Mouse (Mus musculus) c-Kit-positive CD71-negative TER-119-negative erythroid progenitor cells, embryonic 14.5 days (primary cell): ENCODE data around the gene Smc6.

ENCODE experiments used
- DNase-seq: peaks from one replicate; pipeline ENCODE4 v3.0.0-alpha.2; 2013; ENCODE audit warnings: low read depth

The Smc6 gene

DNA sequence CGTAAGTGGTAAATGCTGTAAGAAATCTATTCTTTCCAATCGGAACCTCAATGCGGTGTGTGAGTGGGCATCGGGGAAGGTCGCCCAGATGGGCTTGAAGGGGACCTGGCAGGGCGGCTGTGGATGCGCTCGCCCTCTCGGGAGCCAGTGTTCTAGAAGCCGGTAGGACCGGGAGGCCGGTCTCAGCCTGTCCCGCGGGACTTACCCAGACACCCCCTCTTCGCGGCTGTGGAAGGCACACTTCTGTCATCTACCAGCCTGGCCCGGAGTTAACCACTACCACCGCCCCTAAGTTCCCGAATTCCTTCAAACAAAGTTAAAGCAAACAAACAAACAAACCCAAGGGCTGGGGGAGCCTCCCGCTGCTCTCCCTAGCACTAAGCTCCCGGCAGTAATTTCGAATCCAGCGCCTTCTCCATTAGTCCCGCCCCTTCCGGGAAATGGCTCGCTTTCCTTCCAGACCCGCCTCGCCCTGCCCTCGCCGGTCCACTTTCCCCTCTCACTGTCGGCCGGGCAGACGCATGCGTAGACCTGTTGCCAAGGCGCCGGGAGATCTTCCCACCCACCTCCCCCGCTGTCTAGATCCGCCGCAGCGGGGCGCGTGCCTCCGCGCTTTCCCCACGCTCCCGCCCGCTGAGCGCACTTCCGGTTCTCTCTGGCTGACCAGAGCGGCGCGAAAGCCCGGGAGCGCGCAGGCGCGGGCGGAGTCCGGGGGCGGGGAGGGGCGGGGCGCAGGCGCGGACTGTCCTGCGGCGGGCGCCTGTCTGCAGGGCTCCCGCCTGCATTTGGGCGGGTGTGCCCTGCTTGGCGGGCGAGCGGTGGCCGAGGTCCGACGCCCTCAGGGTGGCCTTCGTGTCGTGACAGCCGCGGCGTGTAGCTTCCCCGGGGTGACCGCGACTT is at the start of gene Smc6, which contains the start of gene Gen1:
TSS of gene Smc6 (plus strand) at position 505 of the 900 bp plus-strand sequence.
TSS of gene Gen1 (minus strand) at position 420 of the 900 bp plus-strand sequence.
- peak; percentile 92 for DNase-seq

DNA sequence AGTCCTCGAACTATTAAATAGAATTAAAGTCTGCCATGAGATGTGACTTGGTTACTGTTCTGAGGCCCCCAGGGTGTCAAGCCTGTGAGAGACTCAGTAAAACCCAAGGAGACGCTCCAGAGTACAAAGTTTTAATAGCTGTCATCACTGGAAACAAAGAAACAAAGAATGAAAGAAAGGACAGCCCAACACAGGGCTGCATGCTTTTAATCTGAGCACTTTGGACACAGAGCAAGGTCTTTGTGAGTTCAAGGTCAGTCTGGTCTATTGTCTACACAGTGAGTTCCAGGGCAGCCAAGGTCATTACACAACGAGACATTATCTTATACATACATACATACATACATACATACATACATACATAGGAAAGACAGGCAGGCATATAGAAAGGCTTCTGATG is 49.2 kb upstream of the Smc6 start:
- DNase-seq, result no peak

DNA sequence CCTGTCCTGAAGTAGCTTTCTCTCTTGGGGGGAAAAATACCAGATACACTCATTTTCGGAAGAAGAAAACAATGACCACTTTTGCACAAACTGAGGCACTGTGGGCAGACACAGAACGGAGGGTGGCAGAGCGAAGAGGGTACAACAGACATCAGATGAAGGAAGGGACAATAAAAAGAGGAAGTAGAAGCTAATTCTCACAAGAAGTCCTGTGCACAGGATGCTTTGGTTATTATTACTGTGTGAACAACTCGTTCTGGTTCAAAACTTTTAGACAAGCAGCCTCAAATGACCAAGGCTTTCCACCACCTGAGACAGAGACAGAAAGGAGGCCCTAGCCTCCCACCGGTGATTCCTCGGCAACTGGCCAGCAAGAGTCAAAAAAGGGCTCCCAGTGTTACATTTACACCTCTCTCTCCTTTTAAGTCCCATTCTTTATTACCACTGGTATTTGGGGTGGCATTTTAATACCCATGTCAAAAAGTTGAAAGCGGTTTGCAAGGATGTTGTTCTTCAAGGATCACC is 47.9 kb upstream of the Smc6 start:
- DNase-seq, result no peak

DNA sequence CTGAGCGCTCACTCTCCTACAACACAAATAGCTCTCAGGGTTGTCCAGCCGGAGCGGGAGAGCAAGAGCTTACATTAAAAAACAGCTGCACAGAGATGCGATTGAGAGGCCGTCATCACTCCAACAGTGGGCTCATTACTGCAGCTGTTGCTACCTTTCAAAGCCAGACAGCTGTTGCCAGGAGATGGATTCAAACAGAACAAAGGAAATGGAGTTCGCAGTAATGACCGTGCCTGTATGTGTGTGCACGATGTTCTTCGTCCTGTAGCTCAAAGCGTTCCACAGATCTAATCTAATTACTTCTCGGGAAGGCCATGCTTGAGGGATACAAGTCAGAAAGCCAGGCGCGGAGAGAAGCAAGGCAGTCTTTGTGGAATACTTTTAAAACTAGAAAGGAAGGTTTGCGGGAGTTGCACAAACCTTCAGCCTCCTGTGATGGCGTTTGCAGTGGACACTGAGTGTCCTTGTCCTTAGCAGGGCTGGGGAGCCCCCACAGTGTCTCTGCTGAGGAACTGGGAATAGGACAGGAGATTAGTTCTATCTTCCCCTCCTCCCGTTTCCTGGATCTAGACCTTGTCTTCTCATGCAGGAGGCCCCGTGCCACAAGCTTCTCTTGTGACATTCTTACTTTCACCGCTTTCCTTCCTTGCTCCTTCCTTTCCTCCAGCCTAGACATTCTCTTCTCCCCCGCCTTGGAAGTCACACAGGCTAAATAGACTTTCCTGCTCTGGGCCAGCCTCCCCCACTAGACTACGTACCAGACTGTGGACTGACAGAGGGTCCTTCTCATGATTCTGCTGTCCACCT is 44.0 kb upstream of the Smc6 start:
- no peak for DNase-seq

DNA sequence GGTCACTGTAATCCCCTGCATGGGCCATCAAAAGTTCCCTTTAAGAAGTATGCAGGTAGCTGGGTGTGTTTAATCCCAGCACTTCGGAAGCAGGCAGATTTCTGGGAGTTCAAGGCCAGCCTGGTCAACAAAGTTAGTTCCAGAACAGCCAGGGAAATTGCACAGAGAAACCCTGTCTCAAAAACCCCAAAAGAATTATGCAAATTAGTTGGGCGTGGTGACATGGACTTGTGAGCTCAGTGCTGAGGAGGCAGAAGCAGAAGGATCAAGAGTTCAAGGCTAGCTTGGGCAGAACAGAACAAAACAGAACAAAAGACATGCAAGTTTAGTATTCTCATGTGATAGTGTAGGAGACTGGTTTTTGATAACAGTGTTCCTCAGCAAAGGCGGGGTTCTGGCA is 43.1 kb upstream of the Smc6 start:
- no peak for DNase-seq

DNA sequence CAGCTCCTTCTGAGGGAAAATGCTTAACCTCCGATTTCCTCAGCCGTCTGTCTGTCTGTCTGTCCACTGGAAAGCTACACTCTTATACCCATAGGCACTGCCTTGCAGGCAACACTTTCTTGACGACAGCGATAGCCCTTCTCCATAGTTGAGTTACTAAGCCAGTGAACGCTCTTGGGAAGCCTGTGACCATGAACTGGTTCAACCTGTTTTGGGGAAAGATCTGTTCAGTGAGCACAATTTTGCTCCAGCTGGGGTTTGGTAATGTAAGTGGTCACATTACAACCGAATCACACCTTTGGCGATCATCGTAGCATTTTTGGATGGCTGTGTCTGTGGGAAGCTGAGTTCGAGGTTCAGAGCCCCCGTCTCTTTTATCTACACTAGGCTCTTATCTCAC is 42.6 kb upstream of the Smc6 start:
- DNase-seq, result no peak

DNA sequence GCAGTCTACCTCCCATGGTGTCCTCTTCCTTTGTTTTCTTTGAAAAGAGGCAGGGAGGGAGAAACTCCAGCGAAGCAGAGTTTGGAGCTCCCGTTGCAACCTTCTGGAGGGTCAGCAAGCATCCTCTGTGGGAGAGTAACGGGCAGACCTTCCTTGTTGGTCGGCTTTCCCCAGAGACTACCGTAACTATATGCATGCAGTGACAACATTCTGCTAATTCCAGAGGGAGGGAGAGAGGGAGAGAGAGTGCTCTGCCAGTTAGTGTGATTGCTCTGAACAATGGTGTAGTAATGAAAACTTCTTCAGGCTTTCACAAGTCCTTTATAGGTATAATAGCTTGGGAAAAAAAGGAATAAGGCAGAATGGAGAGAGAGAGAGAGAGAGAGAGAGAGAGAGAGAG is 41.0 kb upstream of the Smc6 start:
- no peak for DNase-seq

DNA sequence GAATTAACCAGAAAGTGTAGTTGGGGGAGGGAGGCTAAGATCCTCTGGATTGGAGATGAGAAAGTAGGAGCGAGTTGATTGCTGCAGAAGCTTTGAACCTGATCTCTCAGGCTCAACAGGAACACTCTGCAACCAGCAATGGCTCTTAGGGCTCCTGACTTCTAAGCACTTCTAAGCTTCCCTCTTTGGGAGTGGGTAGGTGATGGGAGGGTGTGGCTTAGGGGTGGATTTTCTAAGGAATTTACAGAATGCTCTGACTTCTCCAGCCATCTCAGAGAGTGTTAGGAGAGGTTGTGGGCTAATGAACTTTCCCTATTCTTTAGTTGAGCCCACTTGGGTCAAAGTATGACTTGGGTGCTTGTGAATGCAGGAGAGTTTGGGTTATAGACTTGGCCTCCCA is 39.6 kb upstream of the Smc6 start:
- no peak for DNase-seq

DNA sequence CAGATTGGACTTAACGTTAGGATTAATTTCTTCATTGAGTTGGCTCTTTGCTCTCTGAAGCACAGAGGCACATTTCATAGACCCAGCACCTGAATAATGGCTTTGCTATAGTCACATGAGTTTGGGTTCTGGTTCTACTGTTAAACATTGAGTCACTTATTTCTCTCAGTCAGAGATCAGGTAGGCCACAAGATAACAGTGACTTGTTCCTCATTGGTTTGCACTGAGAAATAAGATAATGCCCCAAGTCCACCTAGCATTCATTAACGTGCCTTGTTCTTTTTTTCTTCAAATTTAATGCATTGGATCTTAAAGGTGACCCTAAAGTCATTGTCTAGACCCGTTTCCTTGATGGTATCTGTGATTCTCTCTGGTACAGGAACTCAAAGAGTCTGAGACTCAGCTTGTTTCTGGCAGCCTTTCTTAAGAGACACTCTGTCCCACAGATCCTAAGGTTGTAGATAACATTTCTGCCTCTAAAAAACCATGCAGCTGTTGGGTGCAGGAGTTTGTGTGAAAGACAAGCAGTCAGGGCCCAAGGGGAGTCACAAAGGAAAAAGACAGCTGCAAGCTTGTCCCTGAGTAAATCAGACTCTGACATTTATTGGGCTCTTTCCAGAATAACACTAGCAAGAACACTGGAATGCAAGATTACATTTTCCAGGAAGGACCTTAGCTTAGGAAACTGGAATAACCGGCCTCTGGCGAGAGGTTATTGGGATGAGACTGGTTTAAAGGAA is 39.0 kb upstream of the Smc6 start:
- no peak for DNase-seq

DNA sequence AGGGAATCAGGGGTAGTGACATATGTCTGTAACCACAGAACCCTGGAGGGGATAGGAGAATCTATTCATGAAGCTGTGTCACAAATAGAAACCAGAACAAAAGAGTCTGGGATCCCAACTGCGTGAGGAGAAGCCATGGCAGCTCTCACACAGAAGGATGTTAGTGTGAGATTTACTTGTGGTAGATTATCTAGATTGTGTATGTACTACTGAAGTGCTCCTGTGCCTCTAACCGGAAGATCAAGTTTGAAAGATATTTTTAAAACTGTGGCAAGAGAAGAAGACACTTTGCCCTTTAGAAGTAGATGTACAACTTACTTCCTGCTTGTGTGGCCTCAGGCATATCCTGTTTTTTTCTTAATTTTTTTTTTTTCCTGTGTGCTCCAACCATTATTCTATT is 35.4 kb upstream of the Smc6 start:
- no peak for DNase-seq

DNA sequence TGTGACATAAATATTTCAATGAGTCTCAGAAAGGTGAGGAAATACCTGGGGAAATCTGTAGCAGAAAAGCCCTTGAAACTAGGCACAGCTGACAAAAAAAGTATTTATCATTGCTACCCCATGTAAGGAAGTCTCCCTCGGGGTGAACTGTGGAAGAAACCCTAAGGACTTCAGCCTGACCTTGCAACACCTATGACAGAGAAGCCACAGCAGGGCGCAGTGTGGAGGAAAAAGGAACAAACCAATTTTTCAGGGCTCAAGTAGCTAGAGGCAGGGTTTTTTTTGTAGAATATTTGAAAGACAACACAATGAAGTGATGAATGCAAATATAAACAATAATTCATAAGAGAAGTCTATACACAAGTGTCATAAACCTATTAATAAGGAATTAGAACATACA is 29.7 kb upstream of the Smc6 start:
- no peak for DNase-seq

DNA sequence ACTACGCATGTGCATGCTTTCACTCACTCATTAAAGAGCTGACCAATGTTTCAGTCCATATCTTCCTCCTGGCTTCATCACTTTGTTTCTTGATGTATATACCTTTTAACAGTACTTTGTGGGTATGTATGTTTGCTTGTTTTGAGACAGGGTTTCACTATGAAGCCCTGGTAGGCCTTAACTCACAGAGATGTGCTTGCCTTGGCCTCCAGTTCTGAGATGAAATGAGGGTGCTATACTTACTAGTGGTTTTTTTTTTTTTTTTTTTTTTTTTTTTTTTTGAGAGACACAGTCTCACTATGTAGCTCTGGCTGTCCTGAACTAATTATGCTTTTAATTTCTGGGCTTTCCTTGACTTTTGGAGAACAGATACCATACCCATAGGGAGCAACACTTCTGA is 18.2 kb upstream of the Smc6 start:
- no peak for DNase-seq

DNA sequence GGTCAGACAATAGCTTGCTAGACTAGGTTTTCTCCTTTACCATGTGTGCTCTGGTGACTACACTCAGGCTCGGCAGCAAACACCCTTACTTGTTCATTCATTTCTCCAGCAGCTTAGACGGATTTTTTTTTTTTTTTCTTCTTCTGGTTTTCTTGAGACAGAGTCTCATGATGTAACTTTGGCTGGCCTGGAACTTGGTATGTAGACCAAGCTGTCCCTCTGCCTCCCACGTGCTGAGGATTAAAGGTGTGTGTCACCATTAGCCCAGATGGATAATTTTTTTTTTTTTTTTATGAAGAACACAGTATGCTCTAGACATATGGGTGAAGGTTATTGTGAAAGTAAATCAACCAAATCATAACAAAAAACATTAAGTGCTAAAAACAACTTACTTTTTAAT is 15.4 kb upstream of the Smc6 start:
- no peak for DNase-seq

DNA sequence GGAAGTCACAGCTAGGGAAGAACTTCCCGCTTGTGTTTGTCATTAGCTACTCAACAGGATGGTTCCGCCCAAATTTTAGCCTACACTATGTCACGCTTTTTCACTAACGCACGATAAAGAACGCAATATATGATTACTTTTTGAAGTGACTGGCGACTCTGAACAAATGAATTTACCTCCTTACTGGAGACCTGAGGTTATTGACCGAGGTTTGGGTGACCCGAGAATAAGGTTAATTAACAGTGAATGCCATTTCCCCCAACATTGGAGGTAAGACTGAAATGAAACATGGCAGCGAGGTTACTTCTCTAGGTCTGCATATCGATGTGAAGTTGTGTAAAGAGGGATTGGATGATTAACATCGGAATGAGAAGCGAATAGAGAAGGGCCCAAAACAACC is 791 bp upstream of the Smc6 start:
- DNase-seq, result no peak

DNA sequence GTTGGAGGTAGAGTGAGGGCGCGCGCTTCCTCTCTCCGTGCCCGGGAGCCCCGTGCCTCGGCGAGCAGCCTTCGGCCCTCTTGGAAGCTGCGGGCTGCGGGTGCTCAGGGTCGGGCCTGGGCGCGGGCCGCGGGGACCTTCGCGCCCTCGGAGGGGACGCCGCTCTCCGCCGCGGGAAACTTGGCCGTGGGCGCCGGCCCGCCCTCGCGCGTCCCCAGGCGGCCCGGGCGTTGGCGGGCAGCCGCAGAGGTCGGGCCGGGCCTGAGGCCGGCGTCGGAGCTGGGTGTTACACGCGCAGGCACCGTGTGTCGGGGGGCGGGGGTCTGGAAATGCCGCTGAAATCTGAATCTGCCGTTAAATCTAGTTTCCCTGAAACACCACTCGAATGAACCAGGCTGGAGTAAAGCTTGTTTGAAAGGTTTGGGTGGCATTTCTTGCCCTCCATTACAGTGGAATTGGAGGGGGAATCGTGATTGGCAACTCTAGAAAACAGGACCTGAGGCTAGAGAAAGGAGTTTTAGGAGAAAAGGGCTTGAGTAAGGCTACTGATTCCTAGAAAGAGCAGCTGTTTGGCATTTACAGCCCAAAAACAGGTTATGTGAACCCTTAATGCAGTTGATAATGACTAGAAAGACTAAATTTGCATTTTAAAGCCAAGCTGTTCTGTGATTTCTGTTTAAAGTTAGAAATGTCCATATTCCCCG is 748 bp downstream of the Smc6 start:
- DNase-seq, result no peak

DNA sequence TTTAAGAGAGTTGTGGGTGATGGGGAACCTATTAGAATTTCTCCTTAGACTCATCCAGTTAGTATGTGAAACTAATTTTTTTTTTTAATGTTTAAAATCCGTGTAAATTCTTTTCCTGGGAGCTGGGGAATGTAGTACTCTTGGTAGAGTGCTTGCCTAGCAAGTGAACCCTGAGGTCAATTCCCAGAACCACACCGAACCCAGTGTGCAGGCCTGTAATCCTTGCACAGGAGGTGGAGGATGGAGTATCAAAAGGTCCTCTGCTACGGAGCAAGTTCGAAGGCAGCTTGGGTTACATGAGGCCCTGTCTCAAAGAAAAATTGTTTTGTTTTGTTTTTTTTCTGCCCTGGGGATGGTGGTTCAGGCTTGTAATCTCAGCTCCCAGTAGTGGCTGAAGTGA is 1.3 kb downstream of the Smc6 start:
- no peak for DNase-seq

DNA sequence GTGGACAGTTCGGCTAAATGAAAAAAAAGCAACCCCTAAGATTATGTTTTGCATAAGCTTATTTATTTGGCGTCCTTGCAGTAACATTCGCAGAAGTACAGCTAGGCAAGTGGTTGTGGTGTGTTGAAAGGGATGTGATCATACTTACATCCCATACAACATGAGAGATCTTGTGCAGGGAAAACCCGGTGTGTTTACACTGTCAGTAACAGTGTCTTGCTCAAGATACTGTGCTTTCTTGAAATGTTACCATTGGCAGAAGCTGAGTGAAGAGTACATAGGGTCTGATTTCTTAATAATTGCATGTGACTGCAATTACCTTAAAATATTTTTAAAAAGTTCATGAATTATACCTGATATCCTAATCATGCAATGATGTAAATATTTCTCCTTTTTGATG is 6.9 kb downstream of the Smc6 start:
- no peak for DNase-seq

DNA sequence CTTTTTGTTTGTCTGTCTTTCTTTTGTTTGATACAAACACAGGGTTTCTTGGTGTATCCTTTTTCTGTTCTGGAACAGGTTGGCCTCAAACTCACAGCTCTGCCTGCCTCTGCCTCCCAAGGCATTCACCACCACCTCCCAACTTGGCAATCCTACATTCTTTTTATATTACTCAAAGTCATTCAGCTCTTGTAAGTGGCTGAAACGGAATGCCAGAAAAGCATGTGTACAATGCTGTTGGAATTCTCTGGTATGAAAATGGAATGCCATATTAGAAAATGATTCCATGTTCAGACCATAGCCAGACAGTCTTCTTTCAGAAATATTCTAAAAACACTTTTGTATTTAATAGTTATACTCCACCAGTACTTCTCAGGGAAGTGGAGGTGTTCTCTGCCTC is 7.5 kb downstream of the Smc6 start:
- DNase-seq, result no peak

DNA sequence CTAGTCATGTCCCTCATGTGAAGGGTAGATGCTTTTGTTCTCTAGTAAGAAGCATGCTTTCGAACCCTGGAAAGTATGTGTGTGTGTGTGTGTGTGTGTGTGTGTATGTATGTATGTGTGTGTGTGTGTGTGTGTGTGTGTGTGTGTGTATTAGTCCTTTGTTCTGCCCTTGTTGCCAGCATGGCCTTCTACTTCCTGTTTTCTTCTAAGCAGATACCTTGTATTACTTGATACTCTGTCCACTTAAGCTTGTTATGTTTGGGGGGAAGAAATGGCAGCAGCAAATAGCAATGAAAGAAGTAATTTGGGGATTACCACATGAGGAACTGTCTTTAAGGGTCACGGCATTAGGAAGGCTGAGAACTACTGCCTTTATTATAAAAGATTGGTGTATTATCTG is 10.9 kb downstream of the Smc6 start:
- no peak for DNase-seq

DNA sequence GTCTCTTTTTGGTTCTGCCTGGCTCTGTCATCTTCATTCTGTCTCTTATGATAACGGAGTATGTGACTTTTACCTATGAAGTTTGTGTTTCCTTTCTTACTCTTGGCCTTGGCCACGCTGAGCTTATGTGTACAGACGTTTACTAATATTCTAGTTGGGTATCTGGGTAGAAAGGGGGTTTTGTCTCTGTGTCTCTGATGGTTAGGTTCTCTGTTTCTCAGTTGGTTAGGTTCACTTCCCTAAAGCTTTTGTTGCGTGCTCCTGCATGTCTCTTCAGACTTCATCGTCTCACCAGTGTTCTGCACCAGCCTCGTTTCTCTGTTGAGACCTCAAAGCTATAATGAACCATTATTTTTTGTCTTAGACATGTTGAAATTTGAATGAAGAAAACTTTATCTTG is 11.5 kb downstream of the Smc6 start:
- no peak for DNase-seq

DNA sequence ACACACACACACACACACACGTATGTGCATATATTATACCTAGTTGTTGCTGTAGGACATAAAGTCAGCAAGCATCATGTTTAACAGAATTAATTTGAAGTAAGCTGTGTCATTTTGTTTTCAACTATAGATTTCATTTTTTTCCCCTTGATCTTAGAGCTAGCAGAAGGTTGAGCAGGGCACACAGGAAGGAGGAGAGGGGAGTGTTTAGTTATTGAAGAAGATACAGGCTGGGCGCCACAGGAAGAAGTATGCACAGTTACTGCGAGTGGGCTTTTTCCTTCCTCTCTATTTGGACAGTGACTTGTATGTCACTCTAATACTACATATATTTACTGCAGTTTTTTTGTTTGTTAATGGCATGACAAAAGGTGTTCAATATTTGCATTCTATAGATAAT is 14.2 kb downstream of the Smc6 start:
- DNase-seq, result no peak

DNA sequence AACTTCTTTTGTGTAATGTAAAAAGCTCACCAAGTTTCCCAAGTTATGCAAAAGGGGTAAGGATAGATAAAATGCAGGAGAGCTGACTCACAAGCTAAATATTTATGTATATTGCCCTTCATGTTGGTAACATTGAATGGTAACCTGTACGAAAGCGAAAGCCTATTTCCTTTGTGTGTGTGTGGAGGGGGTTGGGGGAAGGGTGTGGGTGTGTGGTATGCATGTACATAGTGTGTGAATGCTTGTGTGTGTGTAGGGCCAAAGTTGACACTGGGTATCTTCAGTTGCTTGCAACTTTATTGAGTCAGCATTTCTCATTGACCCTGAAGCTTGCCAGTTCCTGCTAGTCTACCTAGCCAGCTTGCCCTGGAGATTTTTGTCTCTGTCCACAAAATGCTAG is 15.9 kb downstream of the Smc6 start:
- DNase-seq, result no peak
